Mouse (Mus musculus): ENCODE results near the gene Rpl7l1.

- TF ChIP-seq CTCF (IDR thresholded peaks at IDR 0.05; ENCODE audit: low read depth) (no peak), EP300 (IDR thresholded peaks at IDR 0.05; ENCODE audit: low read depth) (no peak)
Measured at GRCm38 (mm10) chr17:46772038-46772403, 10.5 kb downstream of the Rpl7l1 start.

All from liver, embryonic 14.5 days (tissue).